Mouse (Mus musculus) A20 (cell line): ENCODE results near the gene Gm10322.
A peak's percentile ranks its signal among the peaks of the same experiment; 100 is the strongest.

Experiments used
- DNase-seq: peaks from one replicate; pipeline ENCODE4 v3.0.0-alpha.2; 2011; ENCODE audit warnings: low read depth, low spot score

Gm10322 gene

DNA sequence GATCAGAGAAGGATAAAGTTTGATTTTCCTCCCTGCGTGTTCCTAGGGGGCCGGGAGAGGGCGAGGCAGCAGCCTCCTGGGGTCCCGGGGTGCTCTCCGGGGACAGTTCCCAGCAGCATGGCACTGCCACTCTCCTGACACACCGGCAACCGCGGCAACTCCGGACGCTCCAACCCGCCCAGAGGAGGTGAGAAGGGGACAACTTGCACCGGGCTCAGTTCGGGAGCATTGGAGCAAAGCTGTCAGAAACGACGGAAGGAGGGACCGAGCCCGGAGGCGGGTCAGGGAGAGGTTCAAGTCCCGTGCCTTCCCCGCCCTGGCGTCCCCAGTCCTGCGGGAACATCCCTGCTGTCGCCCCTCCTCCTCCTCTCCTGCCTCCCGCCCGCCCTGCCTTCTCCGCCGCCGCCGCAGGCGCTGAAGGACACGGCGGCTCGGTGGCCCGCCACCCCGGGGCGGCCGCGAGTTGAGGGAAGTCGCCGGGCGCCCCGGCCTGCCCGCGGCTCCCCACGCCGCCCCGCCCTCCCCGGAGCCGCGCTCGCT lies at the start of gene Gm10322:
Gene Gm10322 (plus strand): TSS at position 83 of the 540 bp plus-strand sequence.
- no peak for DNase-seq

GRCm38 (mm10) chr10:59566968-59567367 lies 48.9 kb upstream of the Gm10322 start:
- DNase-seq, result no peak

DNA sequence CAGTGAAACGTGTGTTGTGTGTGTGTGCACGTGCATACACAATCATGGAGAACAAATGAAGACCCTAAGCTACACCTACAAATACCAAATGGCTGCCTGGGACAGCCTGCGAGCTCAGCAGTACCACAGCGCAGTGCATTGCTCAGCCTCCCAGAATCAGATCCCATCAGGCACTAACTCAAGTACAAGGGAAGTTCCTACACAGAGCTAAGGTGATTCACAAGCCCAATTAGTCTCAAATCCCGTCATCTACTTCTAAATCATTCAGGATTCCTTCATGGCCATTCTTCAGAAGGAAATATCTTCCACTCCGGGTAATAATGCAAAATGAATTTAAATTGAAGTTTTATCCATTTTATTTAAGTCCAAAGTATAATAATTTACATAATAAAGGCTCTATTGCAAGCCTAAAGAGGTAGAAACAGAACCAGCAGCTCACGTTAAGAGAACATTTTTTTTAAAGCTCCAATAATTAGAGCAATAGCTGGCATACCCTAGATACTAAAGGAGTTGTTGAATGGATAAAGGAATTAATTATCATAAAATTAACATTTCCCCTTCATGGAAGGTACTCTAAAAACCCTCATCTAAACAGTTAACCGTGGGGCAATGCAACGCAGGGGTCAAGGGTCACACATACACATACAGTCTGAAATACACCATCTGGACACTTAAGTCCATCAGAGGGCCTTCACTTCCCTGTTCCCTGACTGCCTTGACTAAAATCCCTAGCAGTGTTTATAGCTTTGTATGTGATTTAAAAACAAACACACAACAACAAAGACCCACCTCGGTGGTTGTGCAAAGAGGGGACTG lies 47.0 kb upstream of the Gm10322 start:
- no peak for DNase-seq

GRCm38 (mm10) chr10:59569481-59569869 lies 46.4 kb upstream of the Gm10322 start:
- no peak for DNase-seq

DNA sequence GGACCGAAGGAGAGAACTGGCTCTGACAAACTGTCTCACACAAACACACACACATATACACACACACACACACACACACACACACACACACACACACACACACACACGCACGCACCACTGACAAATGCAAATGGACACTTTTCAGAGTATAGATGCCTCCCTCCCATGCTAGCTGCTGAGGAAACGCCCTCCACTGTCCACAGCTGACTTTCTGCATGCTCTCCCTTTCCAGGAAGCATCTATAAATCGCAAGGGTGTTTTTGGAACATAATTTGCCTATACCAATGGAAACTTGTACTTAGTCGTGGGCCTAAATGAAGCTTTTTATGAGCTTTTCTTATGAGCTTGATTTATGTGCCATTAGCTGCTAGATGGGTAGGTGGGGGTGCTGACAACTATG lies 45.5 kb upstream of the Gm10322 start:
- no peak for DNase-seq

DNA sequence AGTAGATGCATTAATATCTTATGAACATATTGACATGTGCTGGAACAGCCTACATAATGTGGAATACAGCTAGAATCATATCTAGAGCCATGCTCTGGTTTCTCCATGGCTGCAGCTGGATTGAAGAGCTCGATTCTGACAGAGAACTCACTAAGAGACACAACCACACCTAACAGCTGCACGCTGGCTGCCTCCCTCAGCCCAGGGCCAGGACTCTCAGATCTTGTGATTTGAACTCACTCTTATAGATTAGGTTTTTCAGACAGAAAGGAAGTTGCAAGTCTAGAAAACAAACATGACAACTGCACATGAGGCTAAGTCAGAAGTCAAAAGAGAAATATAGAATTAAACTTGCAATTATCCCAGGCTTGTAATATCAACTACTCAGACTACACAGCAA lies 45.1 kb upstream of the Gm10322 start:
- no peak for DNase-seq

DNA sequence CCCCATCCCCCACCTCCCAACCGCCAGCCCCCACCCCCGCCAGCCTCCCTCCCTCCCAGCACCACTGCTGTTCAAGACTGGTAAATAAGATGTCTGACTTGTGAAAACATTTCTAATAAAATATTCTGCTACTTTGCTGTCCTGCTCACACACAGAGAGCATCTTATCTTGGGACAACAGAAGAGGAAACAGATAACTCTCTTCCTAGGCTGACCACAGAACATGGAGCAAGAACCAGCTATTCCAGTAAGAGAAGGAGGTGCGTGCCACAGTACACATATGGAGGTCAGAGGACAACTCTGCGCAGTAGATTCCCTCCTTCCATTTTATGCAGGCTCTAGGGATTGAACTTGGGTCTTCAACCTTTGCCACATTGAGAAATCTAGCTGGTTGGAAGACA lies 44.6 kb upstream of the Gm10322 start:
- DNase-seq, result no peak

DNA sequence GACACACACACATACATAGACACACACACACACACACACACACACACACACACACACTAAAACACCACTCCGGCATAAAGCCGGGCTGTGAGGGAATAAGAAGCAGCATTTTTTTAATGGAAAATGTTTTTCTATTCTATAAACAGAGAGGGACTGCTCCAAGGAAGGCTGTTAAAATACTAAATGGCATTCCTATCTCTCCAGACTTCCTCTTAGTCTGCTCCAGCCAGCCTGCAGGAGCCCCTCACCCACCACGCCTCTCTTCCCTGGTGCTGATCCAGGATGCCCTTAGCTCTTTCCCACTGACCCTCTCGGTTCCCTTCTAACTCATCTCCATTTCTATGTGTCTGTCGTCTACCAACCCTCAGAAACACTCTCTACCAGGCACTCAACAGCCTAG lies 43.9 kb upstream of the Gm10322 start:
- DNase-seq, result no peak

- DNase-seq, result no peak
These were observed 39.6 kb upstream of the Gm10322 start for GRCm38 (mm10) chr10:59576305-59576704.

- DNase-seq, result no peak
These were observed 37.7 kb upstream of the Gm10322 start for GRCm38 (mm10) chr10:59577871-59578801.

DNA sequence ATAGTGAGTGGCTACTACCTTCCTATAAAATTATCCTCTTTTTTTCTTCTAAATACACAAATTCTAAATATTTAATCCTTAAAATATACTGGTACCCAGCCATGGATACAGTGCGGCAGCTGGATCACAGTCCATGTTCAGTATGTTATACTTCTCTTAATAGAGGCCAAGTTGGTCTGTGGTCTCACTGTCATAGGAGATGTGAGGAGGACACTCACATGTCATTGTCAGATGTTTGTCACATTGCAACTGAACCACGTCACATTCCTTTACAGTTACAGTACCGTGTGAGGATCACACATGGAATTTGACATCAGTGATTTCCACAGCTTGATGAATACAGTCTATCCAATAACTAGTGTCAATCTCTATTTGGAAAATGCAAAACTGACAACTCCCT lies 36.2 kb upstream of the Gm10322 start:
- DNase-seq, result no peak

DNA sequence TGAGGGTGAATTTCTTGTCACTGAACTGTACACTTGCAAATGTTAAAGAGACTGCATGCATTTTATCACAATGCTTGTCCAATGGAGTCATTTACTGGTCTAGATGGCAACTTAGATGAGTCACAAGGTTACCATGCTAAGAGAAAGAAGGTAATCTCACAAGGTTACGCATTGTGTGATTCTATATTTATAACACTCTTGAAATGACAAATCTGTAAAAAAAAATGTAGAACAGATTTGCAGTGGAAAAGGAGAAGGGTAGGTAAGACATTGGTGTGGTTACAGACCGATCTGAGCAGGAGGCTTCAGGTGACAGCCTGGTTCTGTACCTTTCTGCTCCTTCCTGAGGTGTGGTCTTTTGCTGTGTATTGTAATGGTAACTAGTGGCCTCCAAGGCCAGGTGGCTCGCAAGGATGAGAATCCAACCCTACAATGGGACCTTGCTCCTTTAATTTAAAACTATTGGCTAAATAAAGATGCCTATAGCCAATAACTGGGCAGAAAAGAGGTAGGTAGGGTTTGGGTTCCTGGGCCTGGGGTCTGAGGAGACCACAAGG lies 35.2 kb upstream of the Gm10322 start:
- no peak for DNase-seq

DNA sequence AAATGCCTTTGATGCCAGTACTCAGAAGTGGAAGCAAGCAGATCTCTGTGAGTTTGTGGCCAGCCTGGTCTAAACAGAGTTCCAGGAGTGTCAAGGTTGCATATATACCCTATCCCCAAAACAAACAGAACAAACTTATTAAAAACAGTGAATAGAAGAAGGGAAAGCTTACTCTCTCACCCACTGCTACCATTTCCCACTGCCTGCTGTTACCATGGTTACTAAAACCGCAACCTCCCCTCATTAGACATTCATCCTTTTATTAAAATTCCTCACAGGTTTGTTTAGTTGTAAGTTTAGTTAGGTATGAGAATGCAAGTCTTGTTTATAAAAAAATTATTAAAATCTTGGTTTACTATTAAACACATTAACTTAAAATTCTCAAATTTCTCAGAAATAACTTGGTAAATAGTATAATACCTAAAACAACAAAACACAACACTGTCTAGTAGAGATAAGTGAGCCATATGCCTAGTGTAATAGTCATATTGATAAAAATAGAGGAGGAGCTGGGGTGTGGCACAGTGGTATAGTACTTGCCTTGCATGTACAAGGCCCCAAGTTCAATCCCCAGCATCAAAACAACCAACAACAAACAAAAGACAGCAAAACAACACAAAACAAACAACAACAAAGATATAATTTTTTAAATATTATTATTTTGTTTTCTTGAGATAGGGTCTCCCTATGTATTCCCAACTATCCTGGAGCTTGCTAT lies 33.9 kb upstream of the Gm10322 start:
- no peak for DNase-seq

DNA sequence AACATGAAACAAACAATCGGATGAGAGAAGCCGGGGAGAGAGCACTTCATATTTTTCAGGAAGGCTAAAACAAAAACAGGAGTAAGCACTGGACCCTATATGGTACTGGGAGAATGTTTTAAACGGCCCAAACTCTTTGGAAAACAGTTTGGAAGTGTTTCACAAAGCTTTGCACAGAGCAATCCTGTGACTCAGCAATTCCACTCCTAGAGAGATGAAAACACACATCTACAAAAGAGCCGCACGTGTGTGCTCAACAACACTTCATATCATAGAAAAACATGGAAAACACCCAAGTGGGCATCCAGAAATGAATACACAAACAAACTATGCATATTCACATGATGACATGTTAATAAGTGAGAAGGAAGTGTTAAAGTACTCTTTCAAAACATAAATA lies 30.2 kb upstream of the Gm10322 start:
- DNase-seq, result no peak

- DNase-seq, result no peak
These were observed 29.0 kb upstream of the Gm10322 start for GRCm38 (mm10) chr10:59586821-59587220.

- no peak for DNase-seq
These were observed 27.7 kb upstream of the Gm10322 start for GRCm38 (mm10) chr10:59588135-59588534.

DNA sequence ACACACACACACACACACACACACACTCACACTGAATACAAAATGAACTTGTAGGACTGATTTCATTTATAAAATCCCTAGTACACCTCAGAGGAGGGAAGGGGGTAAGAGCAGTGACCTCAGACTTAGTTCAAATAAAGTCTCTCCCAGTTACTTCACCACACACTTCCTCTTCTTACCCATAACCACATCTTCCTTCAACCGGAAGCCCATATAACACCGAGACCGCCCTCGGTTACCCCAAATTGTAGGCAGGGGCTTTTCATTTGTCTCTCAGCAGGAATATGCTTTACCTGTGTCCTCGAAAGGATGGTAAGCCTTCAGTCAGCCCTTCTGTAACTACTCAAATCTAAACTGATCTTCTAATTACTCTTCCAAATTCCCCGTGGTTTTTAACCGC lies 26.4 kb upstream of the Gm10322 start:
- DNase-seq, result peak; percentile 73

DNA sequence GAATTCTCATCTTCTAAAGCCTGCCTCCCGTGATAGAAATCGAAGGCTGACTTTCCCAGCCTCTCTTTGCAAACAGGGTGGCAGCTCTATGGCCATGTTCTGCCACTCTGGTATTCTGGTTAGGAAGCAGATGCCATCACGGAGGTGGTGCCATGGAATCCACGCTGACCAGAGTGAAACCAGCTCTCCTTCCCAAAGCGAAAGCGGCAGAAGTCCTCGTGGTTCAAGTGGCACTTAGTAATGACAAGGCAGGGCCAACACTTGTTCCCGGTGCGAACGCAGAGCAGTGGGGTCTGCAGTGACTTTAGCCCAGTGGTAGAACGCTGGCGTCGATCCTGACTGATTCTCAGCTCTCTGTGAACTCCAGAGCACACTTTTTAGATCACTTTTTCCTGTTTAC lies 26.0 kb upstream of the Gm10322 start:
- peak; percentile 49 for DNase-seq

DNA sequence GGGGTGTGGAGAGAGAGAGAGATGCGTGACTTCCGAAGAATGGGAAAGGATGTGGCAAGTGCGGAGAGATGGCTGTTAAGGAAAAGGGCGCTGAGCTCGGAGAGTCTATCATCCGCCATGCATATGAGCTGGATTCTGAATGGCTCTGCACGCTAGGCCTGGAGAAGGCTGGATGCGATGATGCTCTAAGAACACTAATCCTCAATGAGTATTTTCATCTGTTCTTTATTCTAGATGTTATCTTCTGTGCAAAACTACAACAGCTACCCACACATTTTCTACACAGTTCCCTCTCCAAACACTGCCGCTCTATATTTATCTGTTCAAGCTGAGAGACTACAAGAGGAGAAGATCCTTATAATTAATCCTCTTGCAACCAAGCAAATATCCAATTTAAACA lies 25.3 kb upstream of the Gm10322 start:
- DNase-seq, result no peak

DNA sequence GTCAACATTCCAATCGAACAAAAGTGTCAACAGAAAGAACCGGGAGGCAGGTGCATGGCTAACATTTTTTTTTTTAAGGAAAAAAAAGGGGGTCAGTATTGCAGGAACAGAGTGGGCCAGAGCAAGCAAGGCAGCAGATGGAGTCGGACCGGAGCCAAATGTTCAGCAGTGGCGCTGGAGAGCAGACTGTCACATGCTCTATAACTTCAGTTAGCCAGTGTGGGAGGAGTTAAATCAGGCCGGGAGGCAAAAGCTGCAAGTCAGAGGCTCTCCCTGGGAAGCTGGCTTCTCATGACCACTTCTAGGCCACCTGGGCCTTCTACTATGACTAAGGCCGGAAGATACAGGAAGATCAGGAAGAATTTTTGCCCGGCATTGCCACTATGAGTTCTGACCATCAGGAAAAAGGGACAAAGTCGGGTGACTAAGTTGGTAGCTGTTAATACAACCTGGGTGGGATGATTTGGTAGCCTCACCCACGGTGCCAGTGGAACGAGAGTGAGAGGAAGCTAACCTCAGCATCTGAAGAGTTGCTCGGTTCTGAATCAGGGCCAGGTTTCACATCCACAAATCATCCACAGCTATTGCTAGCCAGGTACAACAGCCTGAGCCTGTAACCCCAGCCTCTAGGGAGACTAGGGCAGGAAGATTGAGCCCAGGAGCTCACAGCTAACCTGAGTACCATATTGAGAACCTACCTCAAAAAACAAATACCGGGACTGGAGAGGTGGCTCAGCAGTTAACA lies 21.9 kb upstream of the Gm10322 start:
- peak; percentile 63 for DNase-seq

GRCm38 (mm10) chr10:59600516-59600915 lies 15.3 kb upstream of the Gm10322 start:
- no peak for DNase-seq
